Mouse (Mus musculus) retina, postnatal 1 day (tissue): Measurements from ENCODE around the gene Mrps14.

Source experiments
- DNase-seq: peaks from one replicate; pipeline ENCODE4 v3.0.0-alpha.2; 2012

Gene Mrps14

GRCm38 (mm10) chr1:160231013-160231412 is 36.0 kb downstream of the Mrps14 start:
- peak; percentile 53 for DNase-seq

- no peak for DNase-seq
Observed at GRCm38 (mm10) chr1:160232113-160232512, 37.1 kb downstream of the Mrps14 start.

GRCm38 (mm10) chr1:160233921-160234320 is 38.9 kb downstream of the Mrps14 start:
- DNase-seq = no peak

- DNase-seq = no peak
Observed at GRCm38 (mm10) chr1:160237981-160238380, 43.0 kb downstream of the Mrps14 start.

GRCm38 (mm10) chr1:160238852-160239443 is 43.9 kb downstream of the Mrps14 start:
- DNase-seq = no peak

GRCm38 (mm10) chr1:160240091-160240490 is 45.1 kb downstream of the Mrps14 start:
- DNase-seq = no peak

- no peak for DNase-seq
Observed at GRCm38 (mm10) chr1:160244689-160245088, 49.7 kb downstream of the Mrps14 start.

GRCm38 (mm10) chr1:160245954-160246353 is 50.9 kb downstream of the Mrps14 start:
- no peak for DNase-seq

GRCm38 (mm10) chr1:160246844-160247243 is 51.8 kb downstream of the Mrps14 start:
- peak; percentile 12 for DNase-seq

- DNase-seq = no peak
Observed at GRCm38 (mm10) chr1:160247473-160247872, 52.5 kb downstream of the Mrps14 start.

- DNase-seq = no peak
Observed at GRCm38 (mm10) chr1:160249786-160250185, 54.8 kb downstream of the Mrps14 start.

- DNase-seq = no peak
Observed at GRCm38 (mm10) chr1:160250782-160251181, 55.8 kb downstream of the Mrps14 start.

- DNase-seq = no peak
Observed at GRCm38 (mm10) chr1:160251388-160252007, 56.5 kb downstream of the Mrps14 start.
